Mouse (Mus musculus) MEL (cell line): ENCODE measurements around the gene Rpl22l1. TPM values are rescaled to one million over a fixed set of nuclear protein-coding genes. Genes with fewer than 3 reads are reported as not detected.

Source experiments
- DNase-seq: peaks from one replicate; pipeline ENCODE4 v3.0.0; 2011; ENCODE audit warnings: low read depth, low spot score
- H3K27ac ChIP-seq: 2 replicates; pipeline ENCODE4 v1.5.1; 2012; ENCODE audit warnings: low read depth, mild to moderate bottlenecking, control low read depth, low read length, moderate library complexity; ENCODE audit not compliant: control insufficient read depth
- H3K27me3 ChIP-seq, 2 experiments: fragments of 150-350 bp in 1 of 2; sonication (generic) in 1 of 2; 2 replicates each; pipeline ENCODE4 v1.6.1; 2012; ENCODE audit warnings: low read length in 2 of 2, mild to moderate bottlenecking in 2 of 2, improper control_type of control experiment in 1 of 2, moderate library complexity in 1 of 2; ENCODE audit not compliant: insufficient read depth in 2 of 2, control insufficient read depth in 1 of 2
- H3K36me3 ChIP-seq, 2 experiments: 2 replicates each; pipeline ENCODE4 v1.6.1; 2012 to 2014; ENCODE audit warnings: low read length in 2 of 2, improper control_type of control experiment in 1 of 2, inconsistent platforms in 1 of 2, mild to moderate bottlenecking in 1 of 2; ENCODE audit not compliant: insufficient read depth in 2 of 2, control insufficient read depth in 1 of 2
- H3K4me1 ChIP-seq, 2 experiments: fragments of 150-350 bp in 1 of 2; sonication (generic) in 1 of 2; 2 replicates each; pipeline ENCODE4 v1.6.1; 2012; ENCODE audit warnings: low read length in 2 of 2, improper control_type of control experiment in 1 of 2, mild to moderate bottlenecking in 1 of 2; ENCODE audit not compliant: insufficient read depth in 2 of 2, control insufficient read depth in 1 of 2
- H3K4me3 ChIP-seq, 2 experiments: fragments of 150-350 bp in 1 of 2; sonication (generic) in 1 of 2; 2 replicates each; pipeline ENCODE4 v1.5.1; 2012; ENCODE audit warnings: low read depth in 2 of 2, low read length in 2 of 2, mild to moderate bottlenecking in 2 of 2, moderate library complexity in 2 of 2, control low read depth in 1 of 2, improper control_type of control experiment in 1 of 2; ENCODE audit not compliant: control insufficient read depth in 1 of 2, insufficient read depth in 1 of 2
- H3K79me2 ChIP-seq: 2 replicates; pipeline ENCODE4 v1.6.1; 2012; ENCODE audit warnings: mild to moderate bottlenecking, low read length, moderate library complexity; ENCODE audit not compliant: control insufficient read depth, poor library complexity, insufficient read depth
- H3K9ac ChIP-seq: 2 replicates; pipeline ENCODE4 v1.6.1; 2012; ENCODE audit warnings: low read depth, mild to moderate bottlenecking, control low read depth, low read length, moderate library complexity; ENCODE audit not compliant: control insufficient read depth, poor library complexity, severe bottlenecking
- H3K9me3 ChIP-seq: fragments of 150-350 bp; sonication (generic); replicated peaks from 2 replicates; pipeline ENCODE4 v1.6.1; 2012; ENCODE audit warnings: mild to moderate bottlenecking, low read length, improper control_type of control experiment, moderate library complexity; ENCODE audit not compliant: insufficient read depth
- E2F4 ChIP-seq: IDR thresholded peaks from 2 replicates; pipeline ENCODE4 v1.6.1; 2011; ENCODE audit warnings: low read depth, low read length, improper control_type of control experiment, borderline replicate concordance
- EP300 ChIP-seq, 2 experiments: IDR thresholded peaks; 2 replicates each; pipeline ENCODE4 v1.6.1; 2011; ENCODE audit warnings: improper control_type of control experiment in 2 of 2, low read length in 2 of 2, low read depth in 1 of 2, mild to moderate bottlenecking in 1 of 2
- MYB ChIP-seq: IDR thresholded peaks from 2 replicates; pipeline ENCODE4 v1.6.1; 2011; ENCODE audit warnings: mild to moderate bottlenecking, low read depth, low read length, improper control_type of control experiment
- POLR2A ChIP-seq, 2 experiments: IDR thresholded peaks; 2 replicates each; pipeline ENCODE4 v1.6.1; 2011 to 2012; ENCODE audit warnings: low read length in 2 of 2, mild to moderate bottlenecking in 2 of 2, control low read depth in 1 of 2, improper control_type of control experiment in 1 of 2, low read depth in 1 of 2, moderate library complexity in 1 of 2; ENCODE audit not compliant: control insufficient read depth in 1 of 2, insufficient read depth in 1 of 2, poor library complexity in 1 of 2
- POLR2AphosphoS2 ChIP-seq: IDR thresholded peaks from 2 replicates; pipeline ENCODE4 v1.6.1; 2011; ENCODE audit warnings: low read length, improper control_type of control experiment
- USF2 ChIP-seq, 2 experiments: IDR thresholded peaks; 2 replicates each; pipeline ENCODE4 v1.6.1; 2011 to 2012; ENCODE audit warnings: improper control_type of control experiment in 2 of 2, low read length in 2 of 2, borderline replicate concordance in 1 of 2, inconsistent platforms in 1 of 2, low read depth in 1 of 2, mild to moderate bottlenecking in 1 of 2; ENCODE audit not compliant: insufficient read depth in 1 of 2
- ZMIZ1 ChIP-seq: IDR thresholded peaks from 2 replicates; pipeline ENCODE4 v1.6.1; 2012; ENCODE audit warnings: low read depth, mild to moderate bottlenecking, inconsistent platforms, low read length, improper control_type of control experiment, moderate library complexity
- ZNF384 ChIP-seq: IDR thresholded peaks from 2 replicates; pipeline ENCODE4 v1.6.1; 2012; ENCODE audit warnings: low read depth, mild to moderate bottlenecking, inconsistent platforms, low read length, improper control_type of control experiment
- polyA plus RNA-seq, 2 experiments: library from polyadenylated mRNA; stranded (reverse) in 1 of 2; unstranded in 1 of 2; fragments of >175 nt in 1 of 2; fragments of >200 nt in 1 of 2; gene quantifications; 2 replicates each; pipeline versions ENCODE4 v1.2.1 to v1.2.4; 2012; ENCODE audit warnings: low replicate concordance in 2 of 2, low read depth in 1 of 2; ENCODE audit not compliant: insufficient read length in 2 of 2, insufficient read depth in 1 of 2, missing spikeins in 1 of 2
- total RNA-seq: library from RNA; depleted of rRNA; stranded (reverse); fragments of 300-350 nt; gene quantifications from 2 replicates; pipeline ENCODE4 v1.2.3, GENCODE M21; 2012

The Rpl22l1 gene
- total and polyA plus RNA-seq, 3 experiments = 84.5 to 97.8 TPM; not detected in 1

- DNase-seq = no peak
Measured at GRCm38 (mm10) chr3:28794835-28795234, 10.4 kb upstream of the Rpl22l1 start.

GRCm38 (mm10) chr3:28808039-28808643 is 2.9 kb downstream of the Rpl22l1 start:
- H3K4me3 ChIP-seq = no peak overlapping the region
- peak; percentile 38 for DNase-seq
- H3K79me2 ChIP-seq = peaks cover 15% of the 10 kb centered on the region
- H3K9me3 ChIP-seq = no peaks in the 10 kb centered on the region
- H3K4me1 ChIP-seq = peaks cover 0 to 9% of the 10 kb centered on the region in 2 experiments; a peak in 1 of 4 replicates
- peaks cover 6 to 21% of the 10 kb centered on the region in 2 experiments for H3K36me3 ChIP-seq
- H3K9ac ChIP-seq = no peak overlapping the region
- H3K27ac ChIP-seq = no peak overlapping the region
- TF ChIP-seq USF2 (IDR thresholded peaks at IDR 0.05; ENCODE audit: borderline replicate concordance in 1 of 2, insufficient read depth in 1 of 2, low read depth in 1 of 2, low read length in 2 of 2) (no peak), POLR2AphosphoS2 (peak; percentile 93), MYB (0 out of 2 replicates have a peak, but pooled peaks have one; percentile 26), ZMIZ1 (0 out of 2 replicates have a peak, but pooled peaks have one; percentile 50)
- no peaks in the 10 kb centered on the region for H3K27me3 ChIP-seq

More at GRCm38 (mm10) chr3:28794835-28795234, 10.4 kb upstream of the Rpl22l1 start:
- H3K27ac ChIP-seq = no peak overlapping the region
- TF ChIP-seq EP300 (IDR thresholded peaks at IDR 0.05; ENCODE audit: low read depth in 1 of 2, low read length in 2 of 2) = peak in 1 of 2 experiments; percentile 27; a peak in 1 of 4 replicates
- TF ChIP-seq POLR2A (IDR thresholded peaks at IDR 0.05; ENCODE audit: control insufficient read depth in 1 of 2, insufficient read depth in 1 of 2, low read depth in 1 of 2, low read length in 2 of 2, poor library complexity in 1 of 2) = no peak
- TF ChIP-seq, all 39 proteins: peak for 1
- H3K9ac ChIP-seq = no peak overlapping the region
- H3K4me3 ChIP-seq = no peak overlapping the region
- no peaks in the 10 kb centered on the region for H3K79me2 ChIP-seq
- no peaks in the 10 kb centered on the region for H3K9me3 ChIP-seq
- no peaks in the 10 kb centered on the region for H3K4me1 ChIP-seq
- no peaks in the 10 kb centered on the region for H3K27me3 ChIP-seq
- peaks cover 0 to 2% of the 10 kb centered on the region in 2 experiments; a peak in 2 of 4 replicates for H3K36me3 ChIP-seq

- DNase-seq = peak; percentile 65
- Histone ChIP-seq H3K9me3 (no peaks in the 10 kb centered on the region), H3K27ac (no peak overlapping the region), H3K79me2 (peaks cover 5% of the 10 kb centered on the region), H3K36me3 (peaks cover 6 to 11% of the 10 kb centered on the region in 2 experiments), H3K4me3 (no peak overlapping the region), H3K27me3 (no peaks in the 10 kb centered on the region), H3K4me1 (peaks cover 0 to 5% of the 10 kb centered on the region in 2 experiments; a peak in 1 of 4 replicates), H3K9ac (no peak overlapping the region)
- TF ChIP-seq ZNF384 (peak; percentile 86), E2F4 (no peak), EP300 (IDR thresholded peaks at IDR 0.05; ENCODE audit: low read depth in 1 of 2, low read length in 2 of 2) (no peak)
Measured at GRCm38 (mm10) chr3:28811441-28811840, 6.2 kb downstream of the Rpl22l1 start.
